Mouse (Mus musculus) hindbrain, embryonic 10.5 days (tissue): ENCODE measurements around the gene Usp19. TPM values are rescaled to one million over a fixed set of nuclear protein-coding genes. Genes with fewer than 3 reads are reported as not detected.
A peak's percentile ranks its signal among the peaks of the same experiment; 100 is the strongest.

ENCODE experiments used
- DNase-seq: peaks from one replicate; pipeline ENCODE4 v3.0.0-alpha.2; 2017; ENCODE audit warnings: low spot score
- H3K27ac ChIP-seq: fragments of 300-500 bp; sonication (generic); 2 replicates; pipeline ENCODE4 v1.5.1; 2016; ENCODE audit warnings: mild to moderate bottlenecking, moderate library complexity
- H3K27me3 ChIP-seq: fragments of 300-500 bp; sonication (generic); 2 replicates; pipeline ENCODE4 v1.6.1; 2016; ENCODE audit warnings: mild to moderate bottlenecking; ENCODE audit not compliant: poor library complexity, insufficient read depth, severe bottlenecking
- H3K36me3 ChIP-seq: fragments of 300-500 bp; sonication (generic); 2 replicates; pipeline ENCODE4 v1.6.1; 2016; ENCODE audit warnings: mild to moderate bottlenecking, moderate library complexity
- H3K4me1 ChIP-seq: fragments of 300-500 bp; sonication (generic); replicated peaks from 2 replicates; pipeline ENCODE4 v1.6.1; 2016; ENCODE audit warnings: mild to moderate bottlenecking
- H3K4me3 ChIP-seq: fragments of 300-500 bp; sonication (generic); 2 replicates; pipeline ENCODE4 v1.5.1; 2016; ENCODE audit warnings: mild to moderate bottlenecking, moderate library complexity
- H3K9me3 ChIP-seq: fragments of 300-500 bp; sonication (generic); 2 replicates; pipeline ENCODE4 v1.6.1; 2016; ENCODE audit warnings: mild to moderate bottlenecking, moderate library complexity
- WGBS: fragments of 180-500 bp; shearing (Covaris S2); methylation state at CpG from one replicate; pipeline ENCODE4 v1.1.7; 2016; 5-methylcytosine and 5-hydroxymethylcytosine counted together
- polyA plus RNA-seq: library from polyadenylated mRNA; unstranded; fragments of >200 nt; fragmentation: Nextera tagmentation; extraction: Ambion mirVana; gene quantifications from 2 replicates; pipeline ENCODE4 v1.2.1, GENCODE M21; 2016

Gene Usp19
- polyA plus RNA-seq, 1 experiment from 2014 or later = 87.8 TPM

GRCm38 (mm10) chr9:108516380-108517251, 26.2 kb downstream of the Usp19 start, which contains the start of gene Qrich1:
Gene Qrich1, plus strand, starts transcription at chr9:108516806.
- WGBS = 1% methylated on average over 55 of the region's 55 CpGs

GRCm38 (mm10) chr9:108517253-108517930, 27.0 kb downstream of the Usp19 start:
- WGBS = under 1% methylated on average over 94 of the region's 95 CpGs
- peaks cover 61% of the 10 kb centered on the region for H3K36me3 ChIP-seq

More at GRCm38 (mm10) chr9:108516380-108517251, 26.2 kb downstream of the Usp19 start, which contains the start of gene Qrich1:
- Histone ChIP-seq H3K9me3 (no peaks in the 10 kb centered on the region), H3K27me3 (no peaks in the 10 kb centered on the region), H3K4me1 (peaks cover 27% of the 10 kb centered on the region), H3K27ac (peak within 1 kb of the TSS; percentile 99), H3K36me3 (peaks cover 62% of the 10 kb centered on the region), H3K4me3 (peak within 1 kb of the TSS; percentile 96)
- DNase-seq = peak; percentile 96

DNA sequence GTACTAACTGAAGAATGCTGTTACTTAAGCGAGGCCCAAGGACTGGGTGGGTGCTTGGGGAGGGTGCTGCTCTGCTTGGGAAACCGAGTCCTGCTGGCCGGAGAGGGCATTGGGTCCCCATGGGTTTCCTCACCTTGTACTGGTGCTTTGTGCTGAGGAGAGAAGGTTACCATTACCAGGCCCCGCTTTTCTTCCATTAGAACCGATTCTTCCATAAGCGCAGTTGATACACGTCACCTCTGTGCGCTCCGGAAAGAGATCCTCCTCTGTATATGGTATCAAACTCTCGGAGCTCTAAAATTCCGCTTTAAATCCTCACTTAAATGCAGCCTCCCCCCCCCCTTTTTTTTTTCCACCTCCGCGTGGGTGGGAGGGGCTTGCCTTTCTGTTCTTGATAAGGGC, 27.5 kb downstream of the Usp19 start:
- WGBS = under 1% methylated on average over 13 of the region's 13 CpGs
- Histone ChIP-seq H3K27ac (peak overlapping the region; percentile 99), H3K27me3 (no peaks in the 10 kb centered on the region), H3K36me3 (peaks cover 59% of the 10 kb centered on the region), H3K4me3 (peak overlapping the region; percentile 96), H3K4me1 (peaks cover 27% of the 10 kb centered on the region), H3K9me3 (no peaks in the 10 kb centered on the region)
- DNase-seq = no peak

More at GRCm38 (mm10) chr9:108517253-108517930, 27.0 kb downstream of the Usp19 start:
- no peaks in the 10 kb centered on the region for H3K27me3 ChIP-seq
- peak overlapping the region; percentile 99 for H3K27ac ChIP-seq
- H3K4me3 ChIP-seq = peak overlapping the region; percentile 96
- peaks cover 27% of the 10 kb centered on the region for H3K4me1 ChIP-seq
- no peaks in the 10 kb centered on the region for H3K9me3 ChIP-seq
- DNase-seq = peak; percentile 86

- peaks cover 57% of the 10 kb centered on the region for H3K36me3 ChIP-seq
- H3K4me1 ChIP-seq = peaks cover 18% of the 10 kb centered on the region
- H3K9me3 ChIP-seq = no peaks in the 10 kb centered on the region
- WGBS = 96% methylated on average over 2 of the region's 2 CpGs
- no peak overlapping the region for H3K27ac ChIP-seq
- H3K4me3 ChIP-seq = no peak overlapping the region
- DNase-seq = no peak
- no peaks in the 10 kb centered on the region for H3K27me3 ChIP-seq
These were observed 31.2 kb downstream of the Usp19 start for GRCm38 (mm10) chr9:108521604-108522003.

- WGBS = 97% methylated on average over 4 of the region's 4 CpGs
These were observed 32.9 kb downstream of the Usp19 start for GRCm38 (mm10) chr9:108523341-108523740.

GRCm38 (mm10) chr9:108525400-108525799, 35.0 kb downstream of the Usp19 start:
- Histone ChIP-seq H3K4me3 (no peak overlapping the region), H3K36me3 (peaks cover 75% of the 10 kb centered on the region), H3K27ac (no peak overlapping the region), H3K27me3 (no peaks in the 10 kb centered on the region), H3K9me3 (no peaks in the 10 kb centered on the region), H3K4me1 (no peaks in the 10 kb centered on the region)
- 86% methylated on average over 3 of the region's 3 CpGs for WGBS
- no peak for DNase-seq

More at GRCm38 (mm10) chr9:108523341-108523740, 32.9 kb downstream of the Usp19 start:
- Histone ChIP-seq H3K4me3 (no peak overlapping the region), H3K27ac (no peak overlapping the region), H3K9me3 (no peaks in the 10 kb centered on the region), H3K36me3 (peaks cover 70% of the 10 kb centered on the region), H3K27me3 (no peaks in the 10 kb centered on the region), H3K4me1 (peaks cover 13% of the 10 kb centered on the region)
- no peak for DNase-seq

- Histone ChIP-seq H3K9me3 (no peaks in the 10 kb centered on the region), H3K4me3 (no peak overlapping the region), H3K36me3 (peaks cover 89% of the 10 kb centered on the region), H3K4me1 (no peaks in the 10 kb centered on the region), H3K27me3 (no peaks in the 10 kb centered on the region), H3K27ac (no peak overlapping the region)
- WGBS = 90% methylated on average over 1 of the region's 1 CpGs
- DNase-seq = no peak
These were observed 40.6 kb downstream of the Usp19 start for GRCm38 (mm10) chr9:108530954-108531353.

DNA sequence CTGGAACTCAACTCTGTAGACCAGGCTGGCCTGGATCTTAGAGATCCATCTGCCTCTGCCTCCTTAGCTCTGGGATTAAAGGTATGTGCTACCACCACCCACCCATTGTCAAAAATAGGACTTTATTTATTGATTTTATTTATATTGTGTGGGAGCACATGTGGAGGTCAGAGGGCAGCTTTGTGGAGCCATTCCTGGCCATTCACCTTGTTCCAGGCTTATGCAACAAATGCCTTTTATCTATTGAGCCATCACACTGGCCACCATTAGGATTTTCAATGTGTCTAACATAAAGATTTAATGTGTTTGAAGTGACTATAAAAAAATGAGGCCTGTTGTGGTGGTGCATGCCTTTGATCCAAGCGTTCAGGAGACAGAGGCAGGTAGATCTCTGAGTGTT, 41.1 kb downstream of the Usp19 start:
- H3K27me3 ChIP-seq = no peaks in the 10 kb centered on the region
- no peak overlapping the region for H3K27ac ChIP-seq
- peaks cover 95% of the 10 kb centered on the region for H3K36me3 ChIP-seq
- H3K4me1 ChIP-seq = no peaks in the 10 kb centered on the region
- WGBS = 90% methylated on average over 1 of the region's 1 CpGs
- H3K4me3 ChIP-seq = no peak overlapping the region
- DNase-seq = no peak
- no peaks in the 10 kb centered on the region for H3K9me3 ChIP-seq

- H3K9me3 ChIP-seq = no peaks in the 10 kb centered on the region
- no peaks in the 10 kb centered on the region for H3K4me1 ChIP-seq
- peaks cover 99% of the 10 kb centered on the region for H3K36me3 ChIP-seq
- DNase-seq = no peak
- no peak overlapping the region for H3K27ac ChIP-seq
- no peaks in the 10 kb centered on the region for H3K27me3 ChIP-seq
- no peak overlapping the region for H3K4me3 ChIP-seq
These were observed 50.4 kb downstream of the Usp19 start for GRCm38 (mm10) chr9:108540846-108541245.

DNA sequence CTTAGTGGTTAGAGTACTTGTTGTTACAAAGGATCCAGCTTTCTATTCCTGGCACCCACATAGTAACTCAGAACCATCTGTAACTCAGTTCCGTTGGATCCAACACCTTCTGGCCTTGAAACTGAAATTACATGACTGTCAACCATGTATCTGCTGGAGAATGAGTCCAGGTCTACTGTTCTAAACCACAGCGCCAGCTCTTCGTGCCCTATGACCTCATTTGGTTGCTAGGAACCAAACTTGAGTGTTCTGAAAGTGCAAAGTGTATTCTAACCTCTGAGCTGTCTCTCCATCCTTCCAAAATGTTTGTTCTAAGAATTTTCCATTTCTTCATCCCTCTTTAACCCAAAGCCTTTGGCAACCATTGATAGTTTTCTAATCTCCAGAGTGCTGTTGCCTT, 55.6 kb downstream of the Usp19 start:
- no peak overlapping the region for H3K27ac ChIP-seq
- no peak for DNase-seq
- no peaks in the 10 kb centered on the region for H3K27me3 ChIP-seq
- 98% methylated on average over 3 of the region's 3 CpGs for WGBS
- H3K4me1 ChIP-seq = no peaks in the 10 kb centered on the region
- no peak overlapping the region for H3K4me3 ChIP-seq
- H3K36me3 ChIP-seq = peaks cover 97% of the 10 kb centered on the region
- no peaks in the 10 kb centered on the region for H3K9me3 ChIP-seq

GRCm38 (mm10) chr9:108546875-108547274, 56.5 kb downstream of the Usp19 start:
- 96% methylated on average over 1 of the region's 1 CpGs for WGBS

More at GRCm38 (mm10) chr9:108546875-108547274, 56.5 kb downstream of the Usp19 start:
- H3K27ac ChIP-seq = no peak overlapping the region
- H3K9me3 ChIP-seq = no peaks in the 10 kb centered on the region
- no peaks in the 10 kb centered on the region for H3K4me1 ChIP-seq
- peaks cover 97% of the 10 kb centered on the region for H3K36me3 ChIP-seq
- no peak overlapping the region for H3K4me3 ChIP-seq
- DNase-seq = no peak
- no peaks in the 10 kb centered on the region for H3K27me3 ChIP-seq
